Mouse (Mus musculus) spleen, postnatal 36 days (tissue): ENCODE results near the gene 2210016L21Rik.
A peak's percentile ranks its signal among the peaks of the same experiment; 100 is the strongest.

Experiments
- DNase-seq, 2 experiments: peaks; one replicate each; pipeline ENCODE4 v3.0.0; 2022; ENCODE audit warnings: low spot score in 2 of 2, mixed read lengths in 1 of 2

2210016L21Rik gene

GRCm38 (mm10) chr5:114978888-114979249 lies 36.9 kb downstream of the 2210016L21Rik start:
- DNase-seq = peak in 1 of 2 experiments; percentile 24

GRCm38 (mm10) chr5:114979250-114980121 lies 37.5 kb downstream of the 2210016L21Rik start:
- DNase-seq = peak; percentile 51 to 66

GRCm38 (mm10) chr5:114980122-114980748 lies 38.3 kb downstream of the 2210016L21Rik start:
- DNase-seq = no peak

DNA sequence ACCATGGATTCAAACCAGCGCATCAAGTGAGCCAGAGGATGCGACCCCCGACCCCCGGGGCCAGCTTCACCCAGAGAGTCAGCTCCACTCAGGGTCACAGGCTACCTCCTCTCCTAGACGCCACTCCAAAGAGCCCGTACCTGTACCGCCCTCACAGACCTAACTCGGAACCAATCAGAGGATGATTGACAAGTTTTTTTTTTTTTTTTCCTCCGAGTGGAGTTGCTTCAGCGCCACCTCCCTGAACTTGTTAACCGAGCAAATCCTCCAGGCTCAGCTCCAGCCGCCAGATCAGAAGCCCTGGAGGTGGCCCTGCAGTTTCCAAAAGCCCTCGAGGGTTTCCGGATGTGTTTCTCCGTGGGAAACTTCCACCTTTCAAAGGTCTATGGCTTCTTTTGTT lies 40.0 kb downstream of the 2210016L21Rik start:
- DNase-seq = no peak

GRCm38 (mm10) chr5:114985074-114985473 lies 43.1 kb downstream of the 2210016L21Rik start:
- DNase-seq = no peak

- no peak for DNase-seq
Measured at GRCm38 (mm10) chr5:114996447-114996846, 54.5 kb downstream of the 2210016L21Rik start.

DNA sequence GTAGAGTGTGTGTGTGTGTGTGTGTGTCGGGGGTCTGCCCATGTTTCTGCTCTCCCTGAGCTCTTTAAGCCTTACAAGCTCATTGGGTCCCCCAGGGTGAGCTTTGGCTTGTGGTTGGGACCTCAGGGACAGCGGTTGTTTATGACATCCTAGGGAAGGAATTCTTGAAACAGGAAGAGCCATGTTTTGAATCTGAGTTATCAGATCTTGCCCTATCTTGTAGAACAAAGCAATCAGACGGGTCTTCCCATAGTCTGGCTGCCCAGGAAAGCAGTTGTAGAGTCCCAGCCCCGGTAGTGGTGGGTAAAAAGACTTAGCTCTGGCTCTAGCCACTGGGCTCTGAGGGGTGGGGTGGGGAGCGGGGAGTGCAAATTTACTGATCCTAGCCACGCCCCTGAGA lies 55.4 kb downstream of the 2210016L21Rik start:
- DNase-seq = no peak
